Mouse (Mus musculus) ES-CJ7 (cell line): Measurements from ENCODE around the gene Snx29.

ENCODE experiments used
- DNase-seq: peaks from one replicate; pipeline ENCODE4 v3.0.0; 2011; ENCODE audit warnings: low read depth, low spot score

Gene Snx29

DNA sequence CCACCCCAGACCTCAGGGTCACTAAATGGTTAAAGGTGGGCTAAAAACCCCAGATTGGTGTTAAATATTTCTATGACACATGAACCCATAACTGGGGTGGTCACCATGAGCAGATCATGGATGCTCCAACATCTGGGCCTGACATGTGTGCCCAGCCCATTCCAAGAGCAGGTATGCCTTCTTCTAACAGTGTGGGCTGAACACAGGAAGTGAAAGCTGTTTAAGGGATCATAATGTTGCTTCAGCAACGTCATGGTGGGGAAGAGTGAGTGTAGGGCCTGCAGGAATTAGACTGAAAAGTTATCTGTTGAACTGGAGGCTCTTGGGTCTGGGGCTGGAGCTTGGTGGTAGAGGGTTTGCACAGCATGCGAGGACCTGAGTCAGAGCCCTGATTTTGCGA, 405.9 kb downstream of the Snx29 start:
- no peak for DNase-seq

- DNase-seq: no peak
Measured at GRCm38 (mm10) chr16:11729111-11729510, 406.4 kb downstream of the Snx29 start.

DNA sequence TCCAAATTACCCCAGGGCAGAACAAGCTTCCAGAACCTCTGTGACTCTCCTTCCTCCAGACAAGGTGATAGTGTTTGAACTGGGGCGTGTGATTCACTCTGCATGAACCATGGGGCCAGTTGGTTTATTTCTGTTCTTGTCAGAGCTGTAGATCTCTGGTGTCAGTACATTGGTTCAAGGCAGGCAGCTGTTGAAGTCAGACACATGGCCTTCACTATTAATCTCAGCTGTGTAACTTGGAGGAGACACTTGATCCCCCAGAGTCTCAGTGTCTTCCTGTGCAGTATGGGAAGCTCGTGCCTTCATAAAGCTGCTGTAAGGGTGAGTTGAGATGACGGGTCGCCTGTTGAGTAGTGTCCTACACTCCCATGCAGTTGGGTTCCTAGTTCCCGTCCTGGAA, 407.1 kb downstream of the Snx29 start:
- no peak for DNase-seq

DNA sequence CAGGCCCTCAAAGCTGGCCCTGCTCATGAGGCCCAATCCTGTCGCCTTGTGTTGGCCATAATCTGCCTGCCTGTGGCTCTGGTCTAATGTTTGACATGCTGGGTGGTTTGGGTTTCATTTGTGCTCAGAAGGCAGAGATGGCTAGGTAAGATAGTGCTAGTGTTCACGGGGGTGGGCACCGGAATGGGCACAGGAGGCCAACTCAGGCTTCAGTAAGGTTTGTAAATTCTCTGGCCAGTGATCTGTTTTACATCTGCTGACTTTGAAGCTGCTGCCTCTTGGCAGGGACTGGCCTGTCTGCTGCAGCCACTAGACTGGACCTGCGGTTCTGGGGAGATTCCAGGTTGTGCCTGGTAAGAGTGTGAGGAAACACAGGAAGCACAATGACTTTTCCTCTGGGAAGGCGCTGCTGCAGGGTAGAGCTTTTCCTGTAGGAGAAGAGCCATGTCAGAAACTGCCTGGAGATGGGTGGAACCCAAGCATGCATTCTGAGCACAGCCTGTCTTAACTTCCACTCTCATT, 408.4 kb downstream of the Snx29 start:
- DNase-seq: no peak

DNA sequence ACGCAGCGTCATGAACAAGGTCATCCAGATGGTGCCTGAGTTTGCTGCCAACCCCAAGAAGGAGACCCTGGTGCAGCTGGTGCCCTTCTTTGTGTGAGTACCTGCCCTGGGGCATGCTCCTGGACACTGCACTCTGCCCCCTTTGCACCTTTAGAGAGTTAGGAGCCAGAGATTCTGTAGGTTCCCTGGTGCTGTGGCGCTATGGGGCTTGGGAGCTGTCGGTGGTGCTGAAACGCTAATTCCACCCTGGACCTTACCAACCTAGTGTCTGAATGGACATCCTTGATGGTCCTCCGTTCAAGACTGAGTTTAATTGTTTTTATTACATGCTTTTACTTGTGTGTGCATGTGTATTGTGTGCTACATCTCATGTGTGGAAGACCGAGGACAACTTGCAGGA, 415.6 kb downstream of the Snx29 start:
- peak; percentile 13 for DNase-seq

DNA sequence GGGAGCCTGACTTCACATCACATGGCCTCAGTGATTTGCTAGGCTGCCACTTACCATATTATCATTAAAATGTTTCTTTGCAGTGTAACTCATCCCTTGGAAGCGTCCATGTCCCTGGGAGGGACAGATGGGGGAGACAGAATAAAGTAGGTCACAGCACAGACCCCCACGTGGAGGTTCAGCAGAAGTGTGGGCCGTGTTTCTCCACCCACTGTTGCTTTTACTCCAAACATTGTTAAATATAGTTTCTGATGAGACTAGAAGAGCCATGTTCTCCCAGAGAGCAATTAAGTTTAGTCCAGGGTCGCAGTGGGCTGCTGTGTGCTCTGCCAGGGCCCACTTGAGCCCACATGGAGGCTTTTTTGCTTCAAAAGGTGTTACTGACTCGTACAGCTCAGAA, 419.2 kb downstream of the Snx29 start:
- no peak for DNase-seq

GRCm38 (mm10) chr16:11742351-11742750, 419.6 kb downstream of the Snx29 start:
- DNase-seq: no peak

- peak; percentile 59 for DNase-seq
Measured at GRCm38 (mm10) chr16:11743013-11743412, 420.3 kb downstream of the Snx29 start.

DNA sequence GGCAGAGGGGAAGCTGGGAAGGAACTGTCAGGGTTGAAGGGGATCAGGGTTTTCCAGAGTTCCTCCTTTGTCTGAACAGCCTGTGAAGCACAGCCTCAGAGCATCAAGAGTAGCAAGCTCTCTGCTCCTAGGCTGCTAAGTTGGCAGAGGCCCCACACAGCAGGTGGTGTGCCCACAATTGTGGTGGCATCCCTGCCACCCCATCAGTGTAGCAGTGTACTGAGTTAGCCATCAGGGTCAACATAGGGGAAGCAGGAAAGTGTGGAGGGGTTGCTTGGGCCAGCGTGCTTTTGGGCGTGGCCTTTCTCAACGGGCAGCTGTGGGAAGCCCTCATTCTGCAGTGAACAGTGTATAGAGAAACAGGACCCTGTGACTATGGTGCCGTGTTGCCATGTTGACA, 421.0 kb downstream of the Snx29 start:
- no peak for DNase-seq

- no peak for DNase-seq
Measured at GRCm38 (mm10) chr16:11746036-11746435, 423.3 kb downstream of the Snx29 start.

DNA sequence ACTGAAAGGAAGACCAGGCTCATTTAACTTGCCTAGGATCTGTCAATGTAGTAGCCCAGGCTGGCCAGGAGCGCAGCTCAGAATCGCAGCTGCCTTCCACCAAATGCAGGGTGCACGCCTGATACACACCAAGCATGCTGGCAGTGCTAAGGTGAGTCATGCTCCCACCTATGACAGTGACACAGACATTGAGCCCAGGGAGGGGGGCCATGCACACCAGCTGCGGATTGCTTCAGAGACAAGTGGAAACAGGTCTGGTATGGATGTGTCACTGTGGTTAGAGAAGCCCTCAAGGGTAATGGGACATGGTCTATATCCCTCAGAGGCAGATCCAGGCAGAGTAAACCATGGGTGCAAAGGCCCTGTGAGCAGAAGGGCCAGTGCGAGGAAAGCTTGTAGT, 425.2 kb downstream of the Snx29 start:
- DNase-seq: no peak

DNA sequence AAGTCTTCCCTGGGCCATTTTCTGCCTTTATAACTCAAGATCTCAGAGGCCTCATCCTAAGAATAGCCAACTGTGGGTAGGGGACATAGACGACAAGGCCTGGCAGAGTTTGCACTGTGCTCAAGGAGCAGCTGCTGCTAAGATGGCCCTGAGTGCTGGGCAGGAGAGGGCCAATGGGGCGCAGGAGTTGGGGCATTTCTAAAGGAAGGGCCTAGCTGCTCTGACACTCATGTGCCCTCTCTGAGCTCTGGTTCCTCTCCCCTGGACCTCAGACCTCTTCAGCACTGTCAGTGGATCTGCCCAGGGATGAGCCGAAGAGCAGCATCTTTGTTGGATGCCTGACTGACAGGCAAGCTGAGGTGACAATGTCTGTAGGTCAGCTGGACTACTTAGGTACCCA, 426.4 kb downstream of the Snx29 start:
- DNase-seq: no peak

- no peak for DNase-seq
Measured at GRCm38 (mm10) chr16:11750605-11751004, 427.9 kb downstream of the Snx29 start.

- no peak for DNase-seq
Measured at GRCm38 (mm10) chr16:11752557-11752956, 429.8 kb downstream of the Snx29 start.

DNA sequence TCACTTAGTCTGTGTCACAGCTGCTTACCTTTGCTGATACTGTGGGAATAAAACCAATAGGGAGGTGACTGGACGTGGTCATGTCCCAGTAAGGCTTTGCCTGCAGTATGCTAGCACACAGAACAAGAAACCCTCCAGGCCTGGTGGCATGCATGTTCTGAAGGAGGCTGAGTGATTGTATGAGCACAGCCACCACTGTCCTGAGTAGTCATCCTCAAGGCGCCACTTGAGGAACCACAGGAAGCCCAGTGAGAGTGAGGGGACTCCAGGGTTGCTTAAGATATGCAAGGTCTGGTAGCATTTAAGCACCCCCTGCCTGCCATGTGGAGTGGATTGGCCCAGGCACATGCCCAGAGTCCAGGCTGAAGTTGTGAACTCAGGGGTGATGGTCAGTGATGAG, 430.8 kb downstream of the Snx29 start:
- DNase-seq: no peak

DNA sequence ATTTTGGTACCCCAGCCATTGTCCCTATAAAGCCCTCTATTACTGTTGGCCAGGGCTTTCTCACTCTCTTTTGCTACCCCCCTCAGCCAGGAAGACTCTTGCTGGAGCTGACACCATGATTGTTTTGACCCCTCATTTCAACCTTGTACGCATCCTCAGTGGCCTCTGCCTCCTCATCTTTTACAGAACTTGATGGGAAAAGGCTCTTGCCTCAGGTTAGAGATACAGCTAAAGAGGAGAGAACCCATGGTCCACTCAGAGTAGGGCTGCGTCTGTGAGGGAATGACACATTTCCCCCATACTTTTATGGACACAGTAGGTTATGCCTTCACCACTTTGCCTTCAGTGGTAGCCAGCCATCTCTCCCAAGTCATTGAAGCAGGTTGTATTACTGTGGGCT, 431.4 kb downstream of the Snx29 start:
- no peak for DNase-seq

DNA sequence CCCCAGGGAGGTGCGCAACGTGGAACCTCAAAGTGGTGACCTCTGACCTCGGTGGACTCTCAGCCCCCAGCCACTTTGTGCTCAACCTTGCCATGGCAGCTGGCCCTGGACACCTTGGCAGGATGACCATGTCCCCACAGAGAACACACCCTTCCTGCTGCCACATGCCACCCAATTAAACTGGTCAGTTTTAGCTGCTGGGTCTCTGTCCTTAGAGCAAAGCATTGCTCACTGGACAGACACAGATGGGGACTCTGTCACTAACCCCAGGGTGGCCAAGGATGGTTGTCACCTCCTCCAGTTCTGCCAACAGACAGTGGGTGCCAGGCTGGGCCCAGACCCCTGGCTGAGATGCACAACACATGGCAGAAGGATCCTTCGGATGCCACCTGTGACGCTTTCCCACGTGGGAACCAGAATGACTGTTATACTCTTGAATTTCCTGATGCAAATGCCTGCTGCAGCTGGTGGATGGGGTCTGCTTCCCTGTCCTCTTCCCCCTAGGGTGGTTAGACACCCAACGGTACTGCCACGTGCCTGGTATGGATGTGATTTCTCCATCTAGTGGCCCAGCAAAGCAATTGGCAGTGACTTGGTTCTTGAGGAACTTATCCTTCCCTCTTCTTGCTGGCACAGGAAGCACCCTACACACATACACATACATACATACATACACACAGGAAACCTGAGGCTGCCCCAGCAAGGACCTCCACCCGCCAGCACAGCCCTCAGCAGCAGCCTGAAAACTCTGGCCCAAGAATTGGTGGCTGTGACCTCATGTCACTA, 432.8 kb downstream of the Snx29 start:
- DNase-seq: no peak

GRCm38 (mm10) chr16:11756598-11757245, 434.0 kb downstream of the Snx29 start:
- no peak for DNase-seq

- DNase-seq: no peak
Measured at GRCm38 (mm10) chr16:11757471-11757870, 434.8 kb downstream of the Snx29 start.

GRCm38 (mm10) chr16:11757951-11758350, 435.2 kb downstream of the Snx29 start:
- no peak for DNase-seq

- DNase-seq: no peak
Measured at GRCm38 (mm10) chr16:11772318-11772717, 449.6 kb downstream of the Snx29 start.

GRCm38 (mm10) chr16:11774321-11774720, 451.6 kb downstream of the Snx29 start:
- DNase-seq: no peak

DNA sequence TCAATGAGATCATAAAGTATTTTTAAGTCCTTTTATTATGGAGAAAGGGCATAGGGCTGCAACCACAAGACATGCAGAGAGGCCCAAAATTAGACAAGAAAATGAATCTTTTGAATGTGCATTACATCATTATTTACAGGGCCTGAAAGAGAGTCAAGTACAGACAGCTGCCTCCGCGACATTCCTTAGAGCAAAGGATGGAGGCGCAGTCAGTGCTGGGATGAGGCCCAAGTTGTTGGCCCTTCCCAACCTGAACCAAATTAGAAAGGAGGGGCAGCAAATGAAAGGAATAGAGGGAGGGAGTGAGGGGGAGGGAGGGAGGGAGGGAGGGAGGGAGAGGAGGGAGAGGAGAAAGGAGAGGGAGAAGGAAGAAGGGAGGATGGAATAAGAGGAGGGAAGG, 453.8 kb downstream of the Snx29 start:
- no peak for DNase-seq
